Mouse (Mus musculus): ENCODE results near the gene Sema3a.
"Not testable (repeated sequence)": the region's sequence is repeated elsewhere in the genome, so short reads cannot be mapped to it uniquely, and the experiment has no call there.

Gene Sema3a

GRCm38 (mm10) chr5:13428702-13429101 lies 303.5 kb downstream of the Sema3a start:
- peak; percentile 27 for DNase-seq (ENCODE audit: low read depth)

- DNase-seq (ENCODE audit: low read depth): no peak
Measured at GRCm38 (mm10) chr5:13431827-13432226, 306.6 kb downstream of the Sema3a start.

- DNase-seq (ENCODE audit: low read depth): no peak
Measured at GRCm38 (mm10) chr5:13432574-13432973, 307.4 kb downstream of the Sema3a start.

- no peak for DNase-seq (ENCODE audit: low read depth)
Measured at GRCm38 (mm10) chr5:13433303-13433702, 308.1 kb downstream of the Sema3a start.

- DNase-seq (ENCODE audit: low read depth): no peak
Measured at GRCm38 (mm10) chr5:13441112-13441511, 315.9 kb downstream of the Sema3a start.

GRCm38 (mm10) chr5:13460182-13461001 lies 335.2 kb downstream of the Sema3a start:
- no peak for DNase-seq (ENCODE audit: low read depth)

GRCm38 (mm10) chr5:13468856-13469255 lies 343.6 kb downstream of the Sema3a start:
- no peak for DNase-seq (ENCODE audit: low read depth)

- DNase-seq (ENCODE audit: low read depth): no peak
Measured at GRCm38 (mm10) chr5:13469401-13469800, 344.2 kb downstream of the Sema3a start.

- peak; percentile 35 for DNase-seq (ENCODE audit: low read depth)
Measured at GRCm38 (mm10) chr5:13470057-13470905, 345.1 kb downstream of the Sema3a start.

GRCm38 (mm10) chr5:13477653-13478052 lies 352.4 kb downstream of the Sema3a start:
- peak; percentile 46 for DNase-seq (ENCODE audit: low read depth)

- DNase-seq (ENCODE audit: low read depth): no peak
Measured at GRCm38 (mm10) chr5:13488671-13489070, 363.5 kb downstream of the Sema3a start.

- DNase-seq (ENCODE audit: low read depth): not testable (repeated sequence)
Measured at GRCm38 (mm10) chr5:13495967-13496366, 370.8 kb downstream of the Sema3a start.

GRCm38 (mm10) chr5:13499835-13500234 lies 374.6 kb downstream of the Sema3a start:
- DNase-seq (ENCODE audit: low read depth): peak; percentile 59

- DNase-seq (ENCODE audit: low read depth): no peak
Measured at GRCm38 (mm10) chr5:13505839-13506499, 380.8 kb downstream of the Sema3a start.

GRCm38 (mm10) chr5:13509163-13509562 lies 383.9 kb downstream of the Sema3a start:
- no peak for DNase-seq (ENCODE audit: low read depth)

GRCm38 (mm10) chr5:13517018-13517417 lies 391.8 kb downstream of the Sema3a start:
- DNase-seq (ENCODE audit: low read depth): no peak

GRCm38 (mm10) chr5:13525597-13525996 lies 400.4 kb downstream of the Sema3a start:
- no peak for DNase-seq (ENCODE audit: low read depth)

GRCm38 (mm10) chr5:13527037-13527464 lies 401.8 kb downstream of the Sema3a start:
- DNase-seq (ENCODE audit: low read depth): peak; percentile 66

GRCm38 (mm10) chr5:13529226-13529625 lies 404.0 kb downstream of the Sema3a start:
- no peak for DNase-seq (ENCODE audit: low read depth)

GRCm38 (mm10) chr5:13547472-13548209 lies 422.4 kb downstream of the Sema3a start:
- no peak for DNase-seq (ENCODE audit: low read depth)

GRCm38 (mm10) chr5:13548210-13548554 lies 423.0 kb downstream of the Sema3a start:
- DNase-seq (ENCODE audit: low read depth): no peak

GRCm38 (mm10) chr5:13549080-13549479 lies 423.9 kb downstream of the Sema3a start:
- DNase-seq (ENCODE audit: low read depth): no peak

All from fibroblast of lung, adult 2 months (primary cell).